Mouse (Mus musculus): ENCODE measurements at regions not wholly inside any gene's neighbourhood (a gene's known extent, or its start where the extent isn't known, plus 50 kb on each side); places are given as distances from the start of the nearest gene placed in this dataset.
A peak's percentile ranks its signal among the peaks of the same experiment; 100 is the strongest.

DNA sequence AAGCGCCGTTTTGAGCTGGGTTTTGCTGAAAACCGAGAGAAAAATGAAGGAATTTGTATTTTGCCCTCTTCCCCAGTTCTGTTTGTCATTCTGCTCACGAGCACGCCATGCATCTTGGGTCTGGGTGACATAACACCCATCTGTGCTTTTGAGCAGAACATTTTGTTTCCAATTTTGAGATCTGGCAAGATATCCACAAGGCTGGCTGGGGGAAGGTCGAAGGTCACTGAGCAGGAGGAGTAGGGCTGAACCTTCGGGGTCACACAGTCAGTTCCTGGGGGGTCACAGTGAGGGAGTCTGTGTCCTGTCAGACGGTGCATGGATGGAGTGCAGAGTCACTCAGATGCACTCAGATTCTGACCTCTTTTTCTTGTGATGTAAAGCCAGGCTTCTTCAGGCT lies 186.8 kb upstream of the Zfp64 start:
- no peak for DNase-seq (ENCODE audit: inconsistent ontology term)

DNA sequence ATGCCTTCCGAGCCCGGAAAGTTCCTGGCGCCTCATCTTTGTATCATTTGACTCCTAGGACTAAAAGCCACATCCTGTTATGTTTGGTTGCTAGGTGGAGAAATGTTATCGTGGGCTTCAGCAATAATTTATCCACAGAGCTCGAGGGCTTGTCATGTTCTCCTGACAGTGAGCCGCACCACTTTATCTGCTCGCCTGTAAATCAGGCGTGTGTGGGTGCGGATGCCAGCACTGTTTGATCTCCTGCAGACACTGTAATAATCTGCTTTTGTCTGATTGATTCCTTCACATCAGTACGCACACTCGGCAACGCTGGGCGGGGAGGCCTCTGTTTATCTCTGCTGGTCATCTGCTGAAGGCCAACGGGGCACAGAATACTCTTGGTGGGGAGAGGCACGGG lies 178.5 kb upstream of the Zfp64 start:
- no peak for DNase-seq (ENCODE audit: inconsistent ontology term)

DNA sequence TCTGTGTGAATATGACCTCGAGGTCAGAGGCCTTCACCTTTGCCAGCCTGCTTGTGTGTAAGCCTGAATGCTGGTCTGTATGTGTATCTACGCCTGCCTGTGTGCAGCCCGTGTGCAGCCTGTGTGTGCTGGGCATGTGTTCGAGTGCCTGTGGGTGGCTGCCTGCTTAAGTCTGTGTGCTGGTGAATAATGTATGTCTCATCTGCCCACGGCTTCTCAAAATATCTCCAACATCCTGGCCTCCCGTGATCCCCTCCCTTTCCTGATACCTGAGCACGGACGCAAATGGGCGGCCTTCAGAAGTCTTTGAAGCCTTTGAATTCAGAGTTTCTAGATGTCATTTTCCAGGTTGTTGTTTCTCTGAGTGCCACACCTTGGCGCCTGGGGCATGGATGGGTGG lies 170.1 kb upstream of the Zfp64 start:
- DNase-seq (ENCODE audit: inconsistent ontology term) = no peak

DNA sequence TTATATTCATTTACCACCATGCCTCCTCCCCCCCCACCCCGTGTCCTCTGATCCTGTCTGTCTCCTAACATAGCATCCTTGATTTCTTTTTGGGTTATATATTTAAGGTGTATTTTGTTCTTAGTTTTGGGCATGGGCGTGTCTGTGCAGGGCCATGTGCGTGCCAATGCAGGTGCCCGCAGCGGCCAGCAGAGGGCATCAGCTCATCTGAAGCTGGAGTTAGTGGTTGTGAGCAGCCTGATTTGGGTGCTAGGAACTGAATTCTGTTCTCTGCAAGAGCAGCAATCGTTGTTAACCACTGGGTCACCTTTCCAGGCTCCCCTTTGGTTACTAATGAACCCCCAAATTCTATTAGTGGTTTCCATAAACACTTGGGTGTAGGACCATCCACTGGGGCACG lies 167.5 kb upstream of the Zfp64 start:
- DNase-seq (ENCODE audit: inconsistent ontology term) = no peak

DNA sequence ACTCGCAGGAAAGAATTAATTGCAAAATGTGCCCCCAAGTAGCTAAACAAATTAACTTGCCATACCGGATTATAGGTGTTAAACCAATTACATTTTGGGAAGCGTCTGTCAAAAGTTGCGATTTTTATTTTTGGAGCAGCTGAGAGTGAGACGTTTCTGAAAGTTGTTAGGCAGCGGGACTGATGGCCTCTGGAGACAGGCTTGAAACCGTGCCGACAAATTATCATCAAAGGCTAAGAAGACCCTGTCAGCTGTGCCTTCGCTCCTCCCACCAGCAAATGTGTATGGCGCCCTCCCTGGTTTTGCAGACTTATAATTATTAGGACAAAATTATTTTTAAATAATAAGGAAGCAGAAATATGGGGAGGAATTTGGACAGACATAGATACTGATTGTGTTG lies 161.5 kb upstream of the Zfp64 start:
- DNase-seq (ENCODE audit: inconsistent ontology term) = no peak

DNA sequence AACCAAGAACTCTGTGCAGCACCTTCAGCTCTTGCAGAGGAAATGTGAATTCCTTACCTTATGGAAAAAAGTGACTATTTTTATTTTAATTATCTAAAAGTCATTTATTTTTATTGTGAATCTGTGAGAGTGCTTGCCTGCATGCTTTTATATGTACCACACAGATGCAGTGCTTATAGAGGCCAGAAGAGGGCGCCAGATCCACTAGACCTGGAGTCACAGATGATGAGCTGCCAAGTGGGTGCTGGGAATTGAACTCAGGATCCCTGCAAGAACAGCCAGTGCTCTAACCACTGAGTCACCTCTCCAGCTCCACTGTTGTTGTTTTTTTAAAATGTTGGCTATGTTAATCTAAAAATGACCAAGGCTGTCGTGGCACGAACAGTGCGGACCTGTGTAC lies 153.7 kb upstream of the Zfp64 start:
- DNase-seq (ENCODE audit: inconsistent ontology term) = no peak

DNA sequence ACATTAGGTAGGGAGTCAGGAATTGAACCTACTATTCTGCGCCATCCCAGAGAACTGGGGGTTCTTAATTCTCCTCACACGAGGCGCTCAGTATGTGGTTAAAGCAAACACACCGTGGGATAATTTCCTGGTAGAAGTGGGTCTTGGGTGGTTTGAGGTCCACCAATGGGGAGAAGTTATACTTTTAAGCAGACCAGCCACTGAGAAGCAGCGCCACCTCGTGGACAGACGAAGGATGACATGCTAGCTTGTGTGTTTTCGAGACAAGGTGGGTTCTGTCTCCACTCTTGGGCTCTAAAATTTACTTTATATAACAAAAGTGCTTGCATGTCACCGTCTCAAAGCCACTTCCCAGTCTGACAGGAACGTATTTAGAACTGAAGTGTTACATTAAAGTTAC lies 152.7 kb upstream of the Zfp64 start:
- no peak for DNase-seq (ENCODE audit: inconsistent ontology term)

DNA sequence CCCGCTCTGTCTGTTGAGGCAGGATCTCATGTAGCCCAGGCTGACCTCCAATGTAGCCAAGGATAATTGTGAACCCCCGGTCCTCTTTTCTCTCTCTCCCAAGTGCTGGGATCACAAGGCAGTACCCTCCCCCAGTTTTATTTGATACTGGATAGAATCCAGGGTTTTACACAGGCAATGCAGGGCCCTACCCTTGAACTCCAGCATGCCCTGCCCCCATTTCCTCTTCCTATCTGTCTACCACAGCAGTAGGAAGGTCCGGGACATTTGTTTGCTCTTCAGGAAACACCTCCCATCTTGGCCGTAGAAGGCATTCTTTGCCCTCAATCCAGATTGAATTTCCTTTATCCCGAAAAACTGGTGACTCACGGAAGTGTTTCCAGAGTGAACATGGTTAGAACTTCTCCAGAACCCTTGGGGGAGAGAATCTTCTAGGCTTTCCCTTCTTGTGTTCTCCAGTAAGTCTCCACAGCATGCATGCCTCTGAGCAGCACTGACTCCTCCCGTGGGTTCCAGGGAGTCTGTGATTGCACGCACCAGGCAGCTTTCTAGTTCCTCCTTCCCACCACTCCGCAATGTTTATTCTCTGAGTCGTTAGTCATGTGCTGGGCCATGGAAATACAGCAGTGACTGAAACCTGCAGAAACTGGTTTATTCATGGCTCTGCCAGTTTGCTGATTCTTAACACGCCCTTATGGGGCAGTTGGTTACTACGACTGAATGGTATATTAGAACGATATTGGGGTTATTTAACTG lies 146.3 kb upstream of the Zfp64 start:
- no peak for DNase-seq (ENCODE audit: inconsistent ontology term)

DNA sequence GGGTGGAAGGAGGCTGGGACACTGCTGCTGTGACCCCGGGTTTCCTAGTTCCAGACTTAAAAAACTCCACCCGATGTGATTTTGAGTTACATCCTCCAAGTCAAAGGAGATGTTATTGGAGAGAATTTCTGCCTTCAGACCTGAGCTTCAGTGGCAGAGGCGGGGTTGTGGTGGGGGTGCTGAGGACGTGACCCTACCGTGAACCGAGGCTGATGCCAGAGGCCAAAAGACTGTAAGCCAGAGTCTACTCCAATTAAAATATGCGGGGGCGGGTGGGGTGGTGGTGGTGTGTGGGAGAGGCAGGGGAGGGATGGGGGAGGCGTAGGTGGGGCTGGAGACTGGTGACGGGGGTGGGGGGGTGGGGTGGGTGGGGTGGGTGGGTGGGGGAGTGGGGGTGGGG lies 145.1 kb upstream of the Zfp64 start:
- DNase-seq (ENCODE audit: inconsistent ontology term) = no peak

DNA sequence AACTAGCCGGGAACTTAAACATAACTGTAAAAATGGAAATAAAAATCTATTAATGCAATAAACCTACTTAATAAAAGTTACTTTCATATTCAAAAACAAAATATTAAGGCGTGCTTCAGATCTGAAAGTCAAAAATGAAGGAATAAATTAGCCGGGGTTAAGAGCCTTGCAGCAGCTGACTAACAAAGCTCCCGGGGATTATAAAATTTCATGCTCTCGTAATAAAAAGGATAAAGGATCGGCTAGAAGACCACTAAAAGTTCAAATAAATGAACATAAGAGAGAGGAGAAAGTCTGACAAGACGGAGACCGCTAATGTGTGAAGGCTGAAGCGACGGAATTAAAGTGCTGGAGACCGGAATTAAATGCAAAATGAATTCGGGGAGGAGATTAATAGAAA lies 144.3 kb upstream of the Zfp64 start:
- no peak for DNase-seq (ENCODE audit: inconsistent ontology term)

DNA sequence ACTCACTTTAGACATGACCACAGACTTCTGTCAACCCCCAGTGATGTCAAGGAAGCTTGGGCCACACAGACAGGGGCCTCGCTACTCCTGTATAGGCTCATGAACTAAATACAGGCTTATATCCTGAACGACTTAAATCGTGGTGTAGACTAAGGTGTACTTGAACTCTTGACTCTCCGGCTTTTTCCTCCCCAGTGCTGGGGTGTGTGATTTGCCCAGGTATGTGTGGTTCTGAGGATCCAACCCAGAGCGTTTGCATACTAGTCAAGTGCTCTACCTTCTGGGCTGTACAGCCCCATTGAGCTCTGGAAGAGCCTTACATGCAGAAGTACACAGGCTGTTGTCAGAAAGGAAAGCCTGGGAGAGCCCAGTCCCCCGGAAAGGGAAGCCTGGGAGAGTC lies 143.2 kb upstream of the Zfp64 start:
- DNase-seq (ENCODE audit: inconsistent ontology term) = no peak

DNA sequence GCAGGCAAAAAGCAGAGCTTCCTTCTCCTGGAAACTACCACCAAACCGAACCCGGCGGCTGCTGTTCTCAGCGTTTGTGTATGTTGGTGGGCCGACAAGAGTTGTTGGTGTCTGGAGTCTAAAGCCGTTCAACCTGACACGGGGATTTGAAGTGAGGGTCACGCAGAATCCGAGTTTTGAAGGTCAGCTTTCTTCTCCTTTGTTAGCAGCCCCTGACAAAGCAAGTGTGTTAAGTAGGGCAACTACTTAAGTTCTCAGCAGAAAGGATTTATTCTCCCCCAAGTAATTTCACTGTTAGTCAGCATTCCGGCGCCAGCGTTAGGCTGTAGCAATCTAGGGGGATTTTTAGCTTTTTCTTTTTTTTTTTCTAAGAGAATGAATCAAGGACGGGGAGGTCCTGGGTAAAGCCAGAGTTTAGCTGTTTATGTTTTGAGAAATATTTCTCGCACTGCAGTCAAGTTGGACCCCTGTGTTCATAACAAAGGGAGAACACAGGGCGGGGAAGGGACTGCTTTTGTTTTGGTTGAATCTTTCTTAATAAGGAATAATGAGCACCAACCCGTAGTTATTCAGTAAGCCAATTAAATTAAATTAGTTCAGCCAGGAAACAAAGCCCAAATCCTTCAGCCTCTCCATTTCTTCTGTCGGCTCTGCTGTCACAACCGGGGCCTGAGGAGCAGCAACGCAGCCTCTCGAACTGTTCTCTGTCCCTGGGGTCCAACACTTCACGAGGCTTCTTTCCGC lies 138.8 kb upstream of the Zfp64 start:
- peak; percentile 43 for DNase-seq (ENCODE audit: inconsistent ontology term)

DNA sequence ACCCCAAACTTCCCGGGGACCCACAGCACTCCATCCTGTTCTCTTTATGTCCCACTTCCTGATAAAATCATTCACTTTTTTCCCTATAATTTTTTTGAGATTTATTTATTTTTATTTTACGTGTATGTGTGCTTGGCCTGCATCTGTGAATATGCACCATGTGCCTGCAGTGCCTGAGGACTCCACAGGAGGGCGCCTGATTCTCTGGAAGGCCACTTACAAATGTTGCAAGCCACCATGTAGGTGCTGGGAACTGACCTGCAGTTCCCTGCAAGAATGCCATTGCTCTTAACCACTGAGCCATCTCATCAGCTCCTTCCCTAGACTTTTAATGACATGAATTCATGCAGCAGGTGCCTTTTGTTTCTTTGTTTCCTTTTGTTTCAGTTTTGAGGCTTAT lies 134.9 kb upstream of the Zfp64 start:
- no peak for DNase-seq (ENCODE audit: inconsistent ontology term)

DNA sequence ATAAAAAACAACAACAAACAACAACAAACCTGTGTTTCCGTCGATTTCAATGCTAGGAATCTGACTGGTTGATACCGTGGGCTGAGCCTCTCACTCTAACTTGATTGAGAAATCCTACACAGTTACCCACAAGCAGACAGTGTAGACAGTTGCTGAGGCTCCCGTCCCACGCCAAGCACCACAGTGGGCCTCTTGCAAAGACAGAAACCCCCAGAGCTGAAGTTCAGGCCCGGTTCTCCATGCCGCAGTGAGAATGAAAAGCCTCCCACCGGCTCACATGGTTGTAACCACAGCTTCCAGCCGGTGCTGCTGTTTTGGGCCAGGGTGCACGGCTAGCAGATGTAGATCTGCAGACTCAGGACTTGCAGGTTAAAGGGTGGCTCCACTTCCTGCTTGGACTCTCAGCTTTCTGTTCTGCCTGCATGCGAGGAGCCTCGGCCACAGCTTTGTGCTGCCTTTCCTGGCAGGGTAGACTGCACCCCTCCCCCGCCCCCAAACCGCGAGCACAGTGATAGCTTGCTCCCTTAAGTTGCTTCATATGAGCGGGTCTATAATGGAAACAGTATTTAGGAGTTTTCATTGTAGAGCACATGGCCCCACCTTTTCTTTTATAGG lies 133.6 kb upstream of the Zfp64 start:
- no peak for DNase-seq (ENCODE audit: inconsistent ontology term)

DNA sequence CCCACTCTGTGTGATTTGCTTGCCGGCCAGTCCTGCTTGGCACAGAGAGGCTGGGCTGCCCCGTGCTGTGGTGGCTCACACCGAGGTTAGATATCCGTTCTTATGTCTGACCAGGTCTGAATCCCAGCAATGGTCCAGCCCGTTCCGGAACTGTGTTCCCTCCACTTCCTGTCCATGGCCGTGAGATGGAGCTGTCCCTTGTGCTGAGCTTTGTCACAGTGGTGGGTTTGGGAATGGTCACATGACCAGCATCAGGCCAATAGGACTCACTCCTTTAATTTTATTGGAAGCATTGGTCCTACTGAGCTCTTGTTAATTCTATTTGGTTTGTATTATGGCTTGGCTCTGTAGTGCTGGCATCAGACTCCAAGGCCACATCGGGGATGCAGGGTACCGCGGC lies 132.9 kb upstream of the Zfp64 start:
- DNase-seq (ENCODE audit: inconsistent ontology term) = no peak

DNA sequence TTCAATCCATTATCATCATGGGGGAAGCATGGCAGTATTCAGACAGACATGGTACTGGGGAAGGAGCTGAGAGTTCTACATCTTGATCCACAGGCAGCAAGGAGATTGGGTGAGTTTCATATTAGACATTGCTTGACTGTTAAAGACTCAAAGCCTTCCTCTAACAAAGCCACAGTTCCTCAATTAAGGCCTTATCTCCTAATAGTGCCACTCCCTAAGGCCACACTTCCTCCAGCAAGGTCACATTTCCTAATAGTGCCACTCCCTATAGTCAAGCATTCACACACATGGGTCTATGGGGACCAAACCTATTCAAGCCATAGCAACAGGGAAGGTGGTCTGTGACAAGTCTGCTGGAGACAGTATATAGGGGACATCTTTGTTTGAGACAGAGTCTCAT lies 115.9 kb upstream of the Zfp64 start:
- no peak for DNase-seq (ENCODE audit: inconsistent ontology term)

DNA sequence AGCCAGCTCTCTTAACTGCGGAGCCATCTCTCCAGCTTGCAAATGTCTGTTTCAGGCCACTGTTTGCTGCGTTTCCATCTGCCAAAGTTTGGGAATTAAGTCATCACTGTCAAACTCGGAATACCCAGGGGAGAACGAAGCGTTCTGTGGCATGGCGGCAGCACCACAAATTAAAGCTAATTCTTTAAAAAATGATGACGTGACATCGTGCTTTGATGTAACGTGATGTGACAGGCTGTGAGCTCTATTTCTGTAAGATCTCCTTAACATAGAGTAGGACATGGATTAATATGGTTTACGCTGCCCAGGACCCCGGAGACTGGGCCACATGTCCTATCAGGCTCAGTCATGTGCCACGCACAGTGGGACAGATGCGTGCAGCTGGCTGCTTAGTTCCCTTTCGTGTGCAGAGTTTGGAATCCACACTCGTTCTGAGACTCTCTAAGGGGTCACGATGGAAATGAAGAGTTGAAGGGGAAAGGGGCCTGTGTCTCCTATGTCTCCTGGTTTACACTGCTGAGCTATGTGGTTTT lies 109.8 kb upstream of the Zfp64 start:
- no peak for DNase-seq (ENCODE audit: inconsistent ontology term)

DNA sequence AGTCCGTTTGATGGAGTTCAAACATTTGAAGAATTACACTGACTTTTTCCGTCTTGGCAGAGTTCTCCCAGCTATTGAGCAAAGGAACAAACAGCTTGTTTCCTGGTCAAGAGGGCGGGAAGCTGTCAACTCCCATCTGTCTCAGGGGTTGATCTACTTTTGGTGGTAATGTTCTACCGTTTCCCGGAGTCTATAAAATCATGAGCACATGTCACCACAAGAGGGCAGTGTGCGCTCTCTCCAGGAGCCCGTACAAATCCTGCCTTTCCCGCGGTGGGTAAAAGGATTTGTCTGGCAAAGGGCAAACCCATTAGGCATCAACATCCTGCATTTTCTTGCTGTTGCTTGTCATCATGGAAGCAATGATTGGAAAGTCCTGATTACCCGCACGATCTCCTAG lies 106.1 kb upstream of the Zfp64 start:
- DNase-seq (ENCODE audit: inconsistent ontology term) = peak; percentile 67

DNA sequence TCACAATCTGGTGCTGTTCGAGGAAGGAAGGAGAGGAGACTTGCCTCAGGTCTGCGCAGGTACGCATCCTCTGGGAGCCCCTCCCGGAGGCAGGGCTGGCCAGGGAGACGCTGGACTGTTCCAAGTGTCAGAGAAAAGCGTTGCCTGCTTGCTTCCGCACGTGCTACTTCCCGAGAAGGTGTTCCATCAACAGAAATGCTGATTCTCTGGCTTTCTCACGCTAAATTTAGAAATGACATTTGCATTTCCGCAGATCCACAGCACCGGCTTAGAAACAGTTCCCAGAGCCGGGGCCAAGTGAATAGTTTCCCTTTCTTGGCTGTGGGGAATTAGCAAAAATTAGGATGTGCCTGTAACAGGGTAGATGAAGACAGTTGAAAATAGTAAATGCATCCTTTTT lies 105.1 kb upstream of the Zfp64 start:
- no peak for DNase-seq (ENCODE audit: inconsistent ontology term)

DNA sequence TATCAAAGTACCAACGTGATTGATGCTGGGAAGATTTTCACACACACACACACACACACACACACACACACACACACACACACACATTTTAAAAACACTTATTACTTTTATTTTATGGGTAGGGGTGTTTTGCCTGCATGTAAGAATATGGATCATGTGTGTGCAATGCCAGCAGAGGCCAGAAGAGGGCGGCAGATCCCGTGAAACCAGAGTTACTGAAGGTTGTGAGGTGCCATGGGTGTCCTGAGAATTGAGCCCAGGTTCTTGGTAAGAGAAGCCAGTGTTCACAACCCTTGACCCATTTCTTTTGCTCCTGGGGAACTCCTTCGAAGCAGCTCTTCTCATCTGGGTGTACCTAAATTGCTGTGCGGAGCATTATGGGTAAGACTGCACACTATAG lies 102.4 kb upstream of the Zfp64 start:
- DNase-seq (ENCODE audit: inconsistent ontology term) = no peak

DNA sequence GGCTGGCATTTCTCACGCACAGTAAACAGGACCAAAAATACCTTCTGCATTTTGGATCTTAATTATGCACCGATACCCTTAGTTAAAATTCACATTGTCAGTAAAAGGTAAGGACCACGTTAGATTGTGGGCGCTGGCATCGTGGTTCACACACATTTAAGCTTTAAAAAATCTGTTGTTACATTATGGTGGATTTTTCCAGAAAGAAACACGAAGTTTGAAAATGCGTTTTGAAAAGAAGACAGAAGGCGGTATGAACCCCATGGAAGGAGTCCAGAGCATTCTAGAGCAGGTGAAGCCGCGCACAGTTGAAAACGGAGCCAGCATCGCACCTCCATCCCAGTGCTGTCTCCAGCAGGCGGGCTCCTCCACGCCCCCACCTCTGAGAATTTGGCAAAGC lies 94.6 kb upstream of the Zfp64 start:
- no peak for DNase-seq (ENCODE audit: inconsistent ontology term)

DNA sequence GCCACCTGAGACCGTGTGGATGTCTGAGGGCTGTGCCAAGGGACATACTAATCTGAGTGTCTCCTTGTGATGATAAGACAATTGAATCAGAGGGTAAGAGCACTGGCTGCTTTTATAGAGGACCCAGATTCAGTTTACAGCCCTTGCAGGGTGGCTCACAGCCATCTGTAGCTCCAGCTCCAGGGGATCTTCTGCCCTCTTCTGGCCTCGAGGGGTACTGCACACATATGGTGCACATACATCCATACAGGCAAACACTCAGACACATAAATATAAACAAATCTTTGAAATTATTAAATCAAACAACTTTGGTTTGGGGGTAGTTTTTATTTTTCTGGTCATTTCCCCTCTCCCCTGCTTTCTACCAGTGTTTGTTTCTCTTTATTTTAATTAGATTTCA lies 86.4 kb upstream of the Zfp64 start:
- no peak for DNase-seq (ENCODE audit: inconsistent ontology term)

DNA sequence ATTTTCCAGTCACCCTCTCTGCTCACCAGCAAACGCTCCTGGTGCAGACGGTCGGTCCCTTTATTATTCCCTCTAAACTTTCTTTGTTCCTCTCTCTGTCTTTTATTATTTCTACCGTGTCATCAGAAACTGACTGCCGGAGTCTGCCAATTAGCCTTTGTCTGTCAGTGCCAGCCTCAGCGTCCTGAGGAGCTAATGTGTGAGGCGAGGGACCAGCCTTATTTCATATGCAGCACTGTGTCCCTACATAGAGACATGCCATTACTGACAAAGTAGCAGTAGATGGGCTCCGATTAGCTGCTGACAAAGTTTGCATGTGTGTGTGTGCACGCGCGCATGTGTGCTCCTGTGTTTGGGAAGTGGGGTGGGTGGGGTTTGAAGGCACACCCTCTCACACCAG lies 82.6 kb upstream of the Zfp64 start:
- DNase-seq (ENCODE audit: inconsistent ontology term) = no peak
